Mouse (Mus musculus): ENCODE results near the gene Sh3rf3.

GRCm38 (mm10) chr10:59013618-59014017 is 200.5 kb downstream of the Sh3rf3 start:
- no peak for TF ChIP-seq POLR2A (IDR thresholded peaks at IDR 0.05; ENCODE audit: low read depth, low read length)
- no peak for TF ChIP-seq CTCF (IDR thresholded peaks at IDR 0.05; ENCODE audit: borderline replicate concordance, insufficient read depth, low read length)
